ENCODE assay signal across 12 mouse cellular contexts in the genomic region with DNA sequence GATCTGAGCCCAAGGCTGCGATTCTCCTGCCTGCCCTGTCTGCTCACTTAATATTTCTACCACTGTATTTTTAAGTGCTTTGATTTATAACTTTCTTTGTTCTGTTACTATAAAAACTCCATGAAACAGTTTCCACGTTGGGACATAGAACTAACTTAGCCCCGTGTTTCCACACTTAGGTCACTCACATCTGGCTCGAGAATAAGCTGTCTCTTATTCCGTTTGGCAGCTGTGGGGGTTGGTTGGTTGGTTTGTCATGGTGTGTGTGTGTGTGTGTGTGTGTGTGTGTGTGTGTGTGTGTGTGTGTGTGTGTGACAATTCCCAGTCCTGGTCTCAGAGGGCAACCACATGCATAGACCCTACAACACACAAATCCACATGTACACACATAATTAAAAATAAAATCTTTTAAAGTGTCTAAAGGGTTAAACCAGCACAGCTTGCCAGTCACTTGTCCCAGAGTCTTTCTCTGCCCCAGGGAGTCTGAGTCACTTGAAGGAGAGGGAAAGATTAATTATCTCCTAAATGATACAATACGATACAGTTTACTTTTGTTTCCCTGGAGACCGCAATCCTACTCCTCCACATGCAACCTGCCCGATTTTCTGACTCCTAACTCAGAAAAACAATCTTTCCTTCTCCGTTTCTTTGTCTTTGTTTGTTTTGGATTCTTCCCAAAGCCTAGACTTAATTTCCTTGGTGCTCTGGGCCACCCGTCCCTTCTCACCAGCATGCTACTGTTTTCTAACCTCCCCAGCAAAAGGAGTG. TPM values are rescaled to one million over a fixed set of nuclear protein-coding genes. Genes with fewer than 3 reads are reported as not detected.
DNase-seq lines count a peak whose midpoint lies in the region; ATAC-seq and TF ChIP-seq lines count a peak whose summit lies in the region.
"Had no signal": no experiment of that assay in that cellular context is flagged by ENCODE, and none has a peak within 500 bp of the region (broad histone marks: within the 10 kb centered on the region; RNA-seq: fewer than 3 reads in every experiment).

No protein-coding gene starts in this region.

- H3K9me3 ChIP-seq in intestine, embryonic 15.5 days, result no peaks in the 10 kb centered on the region

- TF ChIP-seq POLR2A in small intestine, adult 2 months (IDR thresholded peaks at IDR 0.05; ENCODE audit: low read depth, low read length), result no peak

- no peak overlapping the region for H3K4me3 ChIP-seq in layer of hippocampus, adult 2 months
- no peak overlapping the region for H3K4me3 ChIP-seq in intestine, embryonic 15.5 days (replicated peaks)
- H3K4me3 ChIP-seq in small intestine, adult 2 months (ENCODE audit: low read depth, low read length), result no peak overlapping the region

- H3K36me3 ChIP-seq in intestine, embryonic 15.5 days, result peaks cover 2% of the 10 kb centered on the region; the same call in 1 of the 2 replicates
- H3K36me3 ChIP-seq in small intestine, adult 2 months (ENCODE audit: control insufficient read depth, insufficient read depth, low read length), result peaks cover 60% of the 10 kb centered on the region

- peaks cover 13% of the 10 kb centered on the region; the same call in 1 of the 2 replicates for H3K4me1 ChIP-seq in intestine, embryonic 15.5 days (replicated peaks)
- H3K4me1 ChIP-seq in small intestine, adult 2 months (ENCODE audit: control insufficient read depth, insufficient read depth, insufficient read length, low read length), result peaks cover 27% of the 10 kb centered on the region

- DNase-seq in adrenal gland, postnatal 14 days, result peak; percentile 29
- no peak for DNase-seq in adrenal gland, postnatal 4 days (ENCODE audit: low spot score in 2 of 2)
- no peak for DNase-seq in layer of hippocampus, adult 2 months (ENCODE audit: low spot score in 2 of 2)
- DNase-seq in layer of hippocampus, postnatal 14 days (ENCODE audit: low spot score in 2 of 2), result no peak
- no peak for DNase-seq in thymus, postnatal 36 days
- DNase-seq: cerebellum, adult 11-12 months had no signal

- no peak overlapping the region for H3K9ac ChIP-seq in intestine, embryonic 15.5 days

- H3K27ac ChIP-seq in layer of hippocampus, adult 2 months, result peak overlapping the region; percentile 86
- peak overlapping the region; percentile 57 for H3K27ac ChIP-seq in intestine, embryonic 15.5 days
- peak overlapping the region; percentile 92 for H3K27ac ChIP-seq in small intestine, adult 2 months (ENCODE audit: insufficient read depth, low read depth, low read length)

- 14% methylated on average over 10 of the region's 10 CpGs for WGBS in intestine, embryonic 15.5 days
- WGBS in small intestine, adult 2 months, result 14% methylated on average over 10 of the region's 10 CpGs

- ATAC-seq in intestine, embryonic 15.5 days, result no peak
- ATAC-seq in CD4-positive, CD25-positive, alpha-beta regulatory T cell, adult 4 months, result no peak

- no peak overlapping the region for H3K4me2 ChIP-seq in intestine, embryonic 15.5 days (replicated peaks)

- no peaks in the 10 kb centered on the region for H3K27me3 ChIP-seq in intestine, embryonic 15.5 days (replicated peaks)
- no peaks in the 10 kb centered on the region for H3K27me3 ChIP-seq in small intestine, adult 2 months (ENCODE audit: control insufficient read depth, insufficient read depth, low read length)

- no peak for TF ChIP-seq CTCF in layer of hippocampus, adult 2 months (conservative IDR thresholded peaks at IDR 0.05)
- TF ChIP-seq CTCF in small intestine, adult 2 months (IDR thresholded peaks at IDR 0.05; ENCODE audit: extremely low read depth, insufficient read length, insufficient replicate concordance, low read depth, low read length), result no peak

RNA-seq across cellular contexts. Expression of a gene that starts 20.7 kb away (rescaled TPM):
- total RNA-seq in adrenal gland, postnatal 14 days (2021), result 13.5 and 15.1 TPM in 2 replicates
- 10 to 100 TPM; 17.0 to 18.1 TPM for total RNA-seq in adrenal gland, postnatal 4 days (2021)
- total RNA-seq in layer of hippocampus, adult 2 months (2021), result 10 to 100 TPM; 12.8 to 16.5 TPM
- 10 to 100 TPM; 14.8 to 15.5 TPM for total RNA-seq in layer of hippocampus, postnatal 14 days (2021)
- polyA plus RNA-seq in intestine, embryonic 15.5 days (2015; fragmentation: Nextera tagmentation; extraction: Ambion mirVana), result 20.4 and 29.1 TPM in 2 replicates
- 101 and 257 TPM in 2 replicates for polyA plus RNA-seq in small intestine, adult 2 months (2012; rRNA removed)
- polyA plus RNA-seq in CD4-positive, CD25-positive, alpha-beta regulatory T cell, adult 4 months (2017; shearing (Covaris generic)), result 10 to 100 TPM; 11.7 to 15.9 TPM

RNA-seq across cellular contexts. Expression of a gene that starts 22.2 kb away (rescaled TPM):
- 0.15 and 0.45 TPM in 2 replicates for total RNA-seq in adrenal gland, postnatal 14 days (2021)
- 10 to 100 TPM in 1 of 2 experiments, 1 to 10 TPM in 1; 6.7 to 13.0 TPM for total RNA-seq in adrenal gland, postnatal 4 days (2021)
- total RNA-seq in layer of hippocampus, adult 2 months (2021), result under 1 TPM; 0.22 to 0.33 TPM
- total RNA-seq in layer of hippocampus, postnatal 14 days (2021), result under 1 TPM; 0.50 to 0.69 TPM
- 0.97 and 1.2 TPM in 2 replicates for polyA plus RNA-seq in intestine, embryonic 15.5 days (2015; fragmentation: Nextera tagmentation; extraction: Ambion mirVana)
- 0.14 and 0.46 TPM in 2 replicates for polyA plus RNA-seq in small intestine, adult 2 months (2012; rRNA removed)
- polyA plus RNA-seq in CD4-positive, CD25-positive, alpha-beta regulatory T cell, adult 4 months (2017; shearing (Covaris generic)), result not detected

RNA-seq across cellular contexts. Expression of a gene that starts 35.6 kb away (rescaled TPM):
- not detected in 2 replicates for total RNA-seq in adrenal gland, postnatal 14 days (2021)
- not detected for total RNA-seq in adrenal gland, postnatal 4 days (2021)
- total RNA-seq in layer of hippocampus, adult 2 months (2021), result not detected
- not detected for total RNA-seq in layer of hippocampus, postnatal 14 days (2021)
- not detected in 2 replicates for polyA plus RNA-seq in intestine, embryonic 15.5 days (2015; fragmentation: Nextera tagmentation; extraction: Ambion mirVana)
- polyA plus RNA-seq in small intestine, adult 2 months (2012; rRNA removed), result not detected in 2 replicates
- not detected for polyA plus RNA-seq in CD4-positive, CD25-positive, alpha-beta regulatory T cell, adult 4 months (2017; shearing (Covaris generic))
- total RNA-seq: left cerebral cortex, adult 18-20 months had no signal
- polyA plus RNA-seq: heart, postnatal 0 days; urinary bladder, adult 2 months had no signal

RNA-seq across cellular contexts. Expression of a gene that starts 53.9 kb away (rescaled TPM):
- 2.1 and 2.4 TPM in 2 replicates for total RNA-seq in adrenal gland, postnatal 14 days (2021)
- total RNA-seq in adrenal gland, postnatal 4 days (2021), result 1 to 10 TPM; 4.7 to 6.9 TPM
- total RNA-seq in layer of hippocampus, adult 2 months (2021), result 100 to 1,000 TPM; 133 to 138 TPM
- 100 to 1,000 TPM; 133 TPM for total RNA-seq in layer of hippocampus, postnatal 14 days (2021)
- 5.6 and 6.9 TPM in 2 replicates for polyA plus RNA-seq in intestine, embryonic 15.5 days (2015; fragmentation: Nextera tagmentation; extraction: Ambion mirVana)
- polyA plus RNA-seq in small intestine, adult 2 months (2012; rRNA removed), result 15.4 and 63.9 TPM in 2 replicates
- polyA plus RNA-seq in CD4-positive, CD25-positive, alpha-beta regulatory T cell, adult 4 months (2017; shearing (Covaris generic)), result not detected

RNA-seq across cellular contexts. Expression of a gene that starts 57.5 kb away (rescaled TPM):
- total RNA-seq in adrenal gland, postnatal 14 days (2021), result 1.2 and 1.4 TPM in 2 replicates
- 1 to 10 TPM; 4.8 to 4.9 TPM for total RNA-seq in adrenal gland, postnatal 4 days (2021)
- 100 to 1,000 TPM; 138 to 146 TPM for total RNA-seq in layer of hippocampus, adult 2 months (2021)
- total RNA-seq in layer of hippocampus, postnatal 14 days (2021), result 100 to 1,000 TPM; 148 to 157 TPM
- polyA plus RNA-seq in intestine, embryonic 15.5 days (2015; fragmentation: Nextera tagmentation; extraction: Ambion mirVana), result 1.9 and 2.4 TPM in 2 replicates
- 2.9 and 4.0 TPM in 2 replicates for polyA plus RNA-seq in small intestine, adult 2 months (2012; rRNA removed)
- not detected for polyA plus RNA-seq in CD4-positive, CD25-positive, alpha-beta regulatory T cell, adult 4 months (2017; shearing (Covaris generic))
